Mouse (Mus musculus) limb, embryonic 14.5 days (tissue): ENCODE data around the gene Ubl3. TPM values are rescaled to one million over a fixed set of nuclear protein-coding genes. Genes with fewer than 3 reads are reported as not detected.

ENCODE experiments used
- ATAC-seq: fragments of 200-750 bp; cut with Nextera tagmentation; 2 replicates; pipeline ENCODE4 v1.8.0; 2017; ENCODE audit warnings: low read depth, moderate number of reproducible peaks, moderate TSS enrichment; ENCODE audit not compliant: low FRiP score
- DNase-seq: peaks from one replicate; pipeline ENCODE4 v3.0.0-alpha.2; 2015; ENCODE audit warnings: low spot score
- H3K27ac ChIP-seq: fragments of 300-500 bp; sonication (generic); replicated peaks from 2 replicates; pipeline ENCODE4 v1.5.1; 2014; ENCODE audit warnings: low read depth, mild to moderate bottlenecking, low read length, moderate library complexity, mixed read lengths
- H3K27me3 ChIP-seq: fragments of 300-500 bp; sonication (generic); 2 replicates; pipeline ENCODE4 v1.6.1; 2014; ENCODE audit warnings: low read length, mixed read lengths; ENCODE audit not compliant: control insufficient read depth, insufficient read depth
- H3K36me3 ChIP-seq: fragments of 300-500 bp; sonication (generic); 2 replicates; pipeline ENCODE4 v1.6.1; 2014; ENCODE audit warnings: mild to moderate bottlenecking, low read length, moderate library complexity, mixed read lengths; ENCODE audit not compliant: control insufficient read depth, insufficient read depth
- H3K4me1 ChIP-seq: fragments of 300-500 bp; sonication (generic); 2 replicates; pipeline ENCODE4 v1.6.1; 2014; ENCODE audit warnings: antibody characterized with exemption, low read length, mixed read lengths; ENCODE audit not compliant: control insufficient read depth, insufficient read depth
- H3K4me2 ChIP-seq: fragments of 300-500 bp; sonication (generic); replicated peaks from 2 replicates; pipeline ENCODE4 v1.6.1; 2014; ENCODE audit warnings: low read depth, mild to moderate bottlenecking, low read length, moderate library complexity; ENCODE audit not compliant: severe bottlenecking
- H3K4me3 ChIP-seq: fragments of 300-500 bp; sonication (generic); replicated peaks from 2 replicates; pipeline ENCODE4 v1.5.1; 2014; ENCODE audit warnings: low read length
- H3K9ac ChIP-seq: fragments of 300-500 bp; sonication (generic); 2 replicates; pipeline ENCODE4 v1.6.1; 2014; ENCODE audit warnings: mild to moderate bottlenecking, low read depth, low read length, moderate library complexity; ENCODE audit not compliant: severe bottlenecking
- H3K9me3 ChIP-seq: fragments of 300-500 bp; sonication (generic); 2 replicates; pipeline ENCODE4 v1.6.1; 2016; ENCODE audit warnings: low read length; ENCODE audit not compliant: control insufficient read depth
- POLR2A ChIP-seq: fragments of 200-500 bp; IDR thresholded peaks from 2 replicates; pipeline ENCODE4 v1.8.0; 2012; ENCODE audit warnings: inconsistent platforms, mild to moderate bottlenecking, moderate library complexity, borderline replicate concordance; ENCODE audit not compliant: insufficient read depth, insufficient read length; ENCODE audit errors: extremely low read depth
- WGBS: fragments of 180-500 bp; shearing (Covaris S2); extraction: QIAGEN DNeasy Blood & Tissue Kit; methylation state at CpG from one replicate; pipeline ENCODE4 v1.1.7; 2014; 5-methylcytosine and 5-hydroxymethylcytosine counted together
- polyA plus RNA-seq, 2 experiments: library from polyadenylated mRNA; depleted of rRNA in 1 of 2; stranded (reverse) in 1 of 2; unstranded in 1 of 2; fragments of >200 nt; fragmentation: Nextera tagmentation in 1 of 2; extraction: Ambion mirVana in 1 of 2; gene quantifications; 2 replicates each; pipeline versions ENCODE4 v1.2.1 to v1.2.3; 2012 to 2014

Gene Ubl3
- 30.3 and 33.4 TPM in 2 replicates for polyA plus RNA-seq (2012; rRNA removed)
- polyA plus RNA-seq (2014; fragmentation: Nextera tagmentation; extraction: Ambion mirVana) = 73.6 and 84.6 TPM in 2 replicates

DNA sequence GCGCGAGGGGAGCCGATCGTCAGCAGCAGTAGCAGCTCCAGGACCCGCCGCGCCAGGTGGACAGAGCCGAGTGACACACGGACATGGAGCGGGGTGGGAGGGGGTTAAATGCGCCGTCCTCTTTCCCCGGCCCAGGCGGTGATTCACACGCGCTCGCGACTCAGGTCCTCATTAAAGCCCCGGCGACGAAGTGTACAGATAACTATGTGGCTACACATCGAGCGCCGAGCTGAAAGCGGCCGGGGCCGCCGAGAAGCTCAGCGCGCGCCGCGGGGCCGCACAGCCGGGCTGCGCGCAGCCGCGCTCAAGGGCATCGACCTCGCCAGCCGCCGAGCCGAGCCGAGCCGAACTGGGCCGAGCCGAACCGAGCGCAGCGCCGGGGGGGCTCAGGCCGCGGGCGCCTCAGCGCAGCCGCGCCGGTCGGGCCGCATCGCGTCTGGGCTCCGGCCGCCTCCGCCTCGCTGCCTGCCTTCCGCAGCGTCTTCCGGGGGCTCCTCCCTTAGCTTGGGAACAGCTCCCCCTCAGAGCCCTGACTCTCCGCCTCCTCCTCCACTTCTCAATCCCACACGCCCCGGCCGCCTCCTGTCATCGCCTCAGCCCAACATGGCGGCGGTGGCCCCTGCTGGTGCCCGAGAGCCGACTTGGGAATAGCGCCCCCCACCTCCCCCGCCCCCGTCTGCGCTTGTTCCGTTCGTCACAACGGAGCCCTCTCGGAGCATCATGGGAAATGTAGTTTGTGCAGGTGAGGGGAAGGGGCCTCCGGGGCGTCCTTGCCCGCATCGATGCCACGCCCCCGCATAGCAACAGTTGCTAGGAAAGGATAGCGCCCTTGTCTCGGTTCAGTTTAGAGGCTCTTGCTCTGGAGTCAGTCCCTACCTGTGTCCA lies at the start of gene Ubl3:
Gene Ubl3 (minus strand): TSS at position 603 of the 885 bp plus-strand sequence.
- Histone ChIP-seq H3K27ac (peak within 1 kb of the TSS; percentile 94), H3K36me3 (no peaks in the 10 kb centered on the region), H3K27me3 (no peaks in the 10 kb centered on the region), H3K4me3 (peak within 1 kb of the TSS; percentile 76), H3K9ac (peak within 1 kb of the TSS; percentile 82), H3K4me1 (peaks cover 24% of the 10 kb centered on the region), H3K9me3 (no peaks in the 10 kb centered on the region), H3K4me2 (peak within 1 kb of the TSS; percentile 78)
- WGBS = under 1% methylated on average over 61 of the region's 95 CpGs
- peak; percentile 57; the same call in 1 of the 2 replicates for TF ChIP-seq POLR2A
- ATAC-seq = peak; percentile 93
- peak; percentile 97 for DNase-seq

DNA sequence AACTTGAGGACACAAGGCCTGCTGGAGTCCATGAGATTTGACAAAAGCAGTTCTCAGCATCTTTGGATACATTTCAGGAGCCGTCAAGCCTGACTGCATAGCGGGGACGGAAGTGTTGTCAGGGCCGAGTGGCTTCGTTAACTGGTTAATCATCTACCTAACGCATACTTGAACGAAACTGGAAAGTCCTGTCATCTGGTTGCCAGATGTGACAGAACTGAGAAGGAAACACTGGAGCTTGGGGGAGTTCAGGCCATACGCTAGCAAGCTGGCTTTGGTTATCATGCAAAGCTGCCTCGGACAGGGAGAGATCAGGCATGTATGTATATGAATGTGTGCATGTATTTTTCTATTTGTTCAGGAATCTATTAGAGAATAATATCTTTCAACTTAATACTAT lies 45.8 kb upstream of the Ubl3 start:
- Histone ChIP-seq H3K4me3 (no peak overlapping the region), H3K4me2 (no peak overlapping the region), H3K36me3 (no peaks in the 10 kb centered on the region), H3K27me3 (no peaks in the 10 kb centered on the region), H3K4me1 (peaks cover 5% of the 10 kb centered on the region; the same call in 1 of the 2 replicates), H3K9me3 (no peaks in the 10 kb centered on the region), H3K9ac (no peak overlapping the region), H3K27ac (no peak overlapping the region)
- 25% methylated on average over 9 of the region's 9 CpGs for WGBS
- peak; percentile 76; the same call in 1 of the 2 replicates for ATAC-seq
- peak; percentile 70 for DNase-seq
- TF ChIP-seq POLR2A = no peak

DNA sequence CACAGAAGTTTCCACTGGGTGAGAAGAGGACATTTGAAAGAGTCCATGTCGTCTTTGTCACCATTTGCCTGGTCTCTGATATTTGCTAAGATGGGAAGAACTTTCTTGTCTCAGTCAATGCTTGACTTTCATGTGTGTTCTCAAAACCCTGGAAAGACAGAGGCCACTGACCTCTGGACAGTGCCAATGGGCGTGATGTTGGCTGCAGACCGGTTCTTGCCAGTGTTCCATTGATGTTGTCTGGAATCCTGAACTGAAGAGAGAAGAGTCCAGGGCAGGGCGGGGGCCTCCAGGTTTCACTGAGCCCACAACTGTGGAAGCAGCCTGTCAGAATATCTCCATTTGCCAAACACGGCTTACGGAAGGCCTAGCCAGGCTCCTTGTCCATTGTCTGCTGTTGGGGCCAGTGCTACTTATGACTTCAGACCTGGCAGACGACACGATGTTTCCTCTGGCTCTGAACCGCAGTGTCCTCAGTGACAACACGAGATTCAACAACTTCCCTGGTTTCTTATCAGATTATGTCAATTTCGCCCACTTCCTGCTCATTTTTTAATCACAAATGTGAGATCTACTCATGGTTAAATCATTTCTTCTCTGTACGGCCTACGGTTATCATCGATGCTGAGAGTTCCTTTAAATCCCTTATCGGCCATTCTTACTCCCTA lies 43.6 kb upstream of the Ubl3 start:
- WGBS = 90% methylated on average over 15 of the region's 15 CpGs
- ATAC-seq (no peak), DNase-seq (no peak)
- Histone ChIP-seq H3K9ac (no peak overlapping the region), H3K27ac (no peak overlapping the region), H3K4me1 (peaks cover 7% of the 10 kb centered on the region; the same call in 1 of the 2 replicates), H3K4me2 (no peak overlapping the region), H3K9me3 (no peaks in the 10 kb centered on the region), H3K27me3 (no peaks in the 10 kb centered on the region), H3K4me3 (no peak overlapping the region), H3K36me3 (no peaks in the 10 kb centered on the region)
- no peak for TF ChIP-seq POLR2A

GRCm38 (mm10) chr5:148595459-148595751 lies 42.8 kb upstream of the Ubl3 start:
- DNase-seq = no peak
- Histone ChIP-seq H3K4me3 (no peak overlapping the region), H3K36me3 (no peaks in the 10 kb centered on the region), H3K27ac (no peak overlapping the region), H3K9me3 (no peaks in the 10 kb centered on the region), H3K4me1 (peaks cover 7% of the 10 kb centered on the region; the same call in 1 of the 2 replicates), H3K4me2 (no peak overlapping the region), H3K9ac (no peak overlapping the region), H3K27me3 (no peaks in the 10 kb centered on the region)
- TF ChIP-seq POLR2A = no peak
- ATAC-seq = no peak
- WGBS = 69% methylated on average over 1 of the region's 1 CpGs

GRCm38 (mm10) chr5:148594693-148595458 lies 42.3 kb upstream of the Ubl3 start:
- Histone ChIP-seq H3K9ac (no peak overlapping the region), H3K36me3 (no peaks in the 10 kb centered on the region), H3K4me3 (no peak overlapping the region), H3K9me3 (no peaks in the 10 kb centered on the region), H3K27me3 (no peaks in the 10 kb centered on the region), H3K4me2 (no peak overlapping the region), H3K4me1 (peaks cover 7% of the 10 kb centered on the region; the same call in 1 of the 2 replicates), H3K27ac (no peak overlapping the region)
- TF ChIP-seq POLR2A = no peak
- DNase-seq = no peak
- ATAC-seq = no peak
- WGBS = 74% methylated on average over 3 of the region's 3 CpGs
